Mouse (Mus musculus) bone marrow macrophage, adult 2 months (primary cell): ENCODE results near the gene Ncoa3.

Source experiments
- CTCF ChIP-seq: IDR thresholded peaks from 2 replicates; pipeline ENCODE4 v1.5.1; 2012; ENCODE audit warnings: low read depth, mild to moderate bottlenecking, low read length, moderate library complexity
- POLR2A ChIP-seq: IDR thresholded peaks from 2 replicates; pipeline ENCODE4 v1.6.1; 2012; ENCODE audit warnings: mild to moderate bottlenecking, low read depth, low read length, borderline replicate concordance

GRCm38 (mm10) chr2:165997256-165997967 is 5.0 kb downstream of the Ncoa3 start:
- TF ChIP-seq CTCF (peak; percentile 25; the same call in 1 of the 2 replicates), POLR2A (no peak)
